8 mouse cellular contexts compared by ENCODE assay signal in genomic region chr3:9347446-9347860, GRCm38 (mm10).
A peak's percentile ranks its signal among the peaks of the same experiment; 100 is the strongest.
DNase-seq lines count a peak whose midpoint lies in the region; ATAC-seq and TF ChIP-seq lines count a peak whose summit lies in the region.

No protein-coding gene starts in this region.

- no peak for TF ChIP-seq POLR2A in liver, adult 2 months (IDR thresholded peaks at IDR 0.05; ENCODE audit: extremely low read depth, insufficient read depth, low read length)

- H3K79me2 ChIP-seq in liver, adult 2 months (ENCODE audit: control insufficient read depth, insufficient read depth, low read length), result no peaks in the 10 kb centered on the region

- H3K4me3 ChIP-seq in megakaryocyte, embryonic 14.5 days (replicated peaks), result peak overlapping the region; percentile 91
- peak overlapping the region; percentile 71 for H3K4me3 ChIP-seq in heart, embryonic 15.5 days
- 0 out of 2 replicates have a peak overlapping the region, but pooled peaks have one; percentile 11 for H3K4me3 ChIP-seq in liver, adult 2 months (ENCODE audit: insufficient read depth, low read depth, low read length)
- peak overlapping the region; percentile 46 for H3K4me3 ChIP-seq in midbrain, postnatal 0 days (ENCODE audit: low read depth, low read length)

- no peak for TF ChIP-seq CTCF in liver, adult 2 months (IDR thresholded peaks at IDR 0.05; ENCODE audit: low read depth, low read length)
- TF ChIP-seq CTCF in midbrain, postnatal 0 days (IDR thresholded peaks at IDR 0.05), result no peak

- H3K4me2 ChIP-seq in heart, embryonic 15.5 days, result peak overlapping the region; percentile 97
- H3K4me2 ChIP-seq in midbrain, postnatal 0 days (ENCODE audit: low read depth, low read length, poor library complexity, severe bottlenecking), result peak overlapping the region; percentile 98

- 4% methylated on average over 15 of the region's 15 CpGs for WGBS in heart, embryonic 15.5 days
- WGBS in liver, adult 2 months, result 16% methylated on average over 15 of the region's 15 CpGs
- WGBS in midbrain, postnatal 0 days, result 5% methylated on average over 15 of the region's 15 CpGs

- peak; percentile 78 for DNase-seq in embryo, embryonic 11 days
- no peak for DNase-seq in liver, adult 2 months (ENCODE audit: extremely low read depth, low read depth, low spot score)
- DNase-seq in midbrain, postnatal 0 days (ENCODE audit: low spot score), result peak; percentile 69
- no peak for DNase-seq in left cerebral cortex, adult 9 months (ENCODE audit: low spot score in 2 of 2)
- DNase-seq in thymus, postnatal 36 days, result no peak

- H3K36me3 ChIP-seq in megakaryocyte, embryonic 14.5 days (replicated peaks; ENCODE audit: low read length), result no peaks in the 10 kb centered on the region
- no peaks in the 10 kb centered on the region for H3K36me3 ChIP-seq in heart, embryonic 15.5 days
- no peaks in the 10 kb centered on the region for H3K36me3 ChIP-seq in liver, adult 2 months (ENCODE audit: control insufficient read depth, insufficient read depth, low read length)
- H3K36me3 ChIP-seq in midbrain, postnatal 0 days (ENCODE audit: insufficient read depth, low read length), result no peaks in the 10 kb centered on the region

- ATAC-seq in megakaryocyte, adult 5-6 weeks (ENCODE audit: poor library complexity, severe bottlenecking), result no peak
- ATAC-seq in heart, embryonic 15.5 days (replicated peaks; ENCODE audit: insufficient number of reproducible peaks, insufficient read depth, low FRiP score, low read depth), result peak; percentile 64
- ATAC-seq in midbrain, postnatal 0 days (ENCODE audit: low FRiP score), result peak; percentile 81

- H3K9ac ChIP-seq in heart, embryonic 15.5 days, result peak overlapping the region; percentile 68
- H3K9ac ChIP-seq in liver, adult 2 months (ENCODE audit: low read depth, low read length), result no peak overlapping the region
- peak overlapping the region; percentile 40 for H3K9ac ChIP-seq in midbrain, postnatal 0 days (replicated peaks; ENCODE audit: low read length, poor library complexity, severe bottlenecking)

- H3K9me3 ChIP-seq in megakaryocyte, embryonic 14.5 days, result no peaks in the 10 kb centered on the region
- no peaks in the 10 kb centered on the region for H3K9me3 ChIP-seq in heart, embryonic 15.5 days (replicated peaks)
- no peaks in the 10 kb centered on the region for H3K9me3 ChIP-seq in midbrain, postnatal 0 days (ENCODE audit: low read length)

- peak overlapping the region; percentile 60 for H3K27ac ChIP-seq in heart, embryonic 15.5 days
- H3K27ac ChIP-seq in liver, adult 2 months (replicated peaks; ENCODE audit: insufficient read depth, low read depth, low read length), result no peak overlapping the region
- 0 out of 2 replicates have a peak overlapping the region, but pooled peaks have one; percentile 32 for H3K27ac ChIP-seq in midbrain, postnatal 0 days (ENCODE audit: low read depth, low read length)

- H3K27me3 ChIP-seq in megakaryocyte, embryonic 14.5 days (replicated peaks), result peaks cover 55% of the 10 kb centered on the region
- H3K27me3 ChIP-seq in heart, embryonic 15.5 days, result no peaks in the 10 kb centered on the region
- peaks cover 16% of the 10 kb centered on the region for H3K27me3 ChIP-seq in liver, adult 2 months (ENCODE audit: control insufficient read depth, insufficient read depth, low read length)
- H3K27me3 ChIP-seq in midbrain, postnatal 0 days (ENCODE audit: insufficient read depth, low read length), result peaks cover 15% of the 10 kb centered on the region

- peaks cover 23% of the 10 kb centered on the region for H3K4me1 ChIP-seq in megakaryocyte, embryonic 14.5 days
- H3K4me1 ChIP-seq in heart, embryonic 15.5 days (replicated peaks), result peaks cover 20% of the 10 kb centered on the region
- peaks cover 5% of the 10 kb centered on the region for H3K4me1 ChIP-seq in liver, adult 2 months (ENCODE audit: control insufficient read depth, insufficient read depth, low read length)
- H3K4me1 ChIP-seq in midbrain, postnatal 0 days (ENCODE audit: insufficient read depth, low read length), result peaks cover 3% of the 10 kb centered on the region; the same call in 1 of the 2 replicates

Comparison
In these comparisons a context has a peak if more than half of its experiments do, and no peak if none do; other contexts are left out.
1. H3K4me3 ChIP-seq: peak in every context shown above with its lines; median percentile 91 in megakaryocyte, embryonic 14.5 days; 71 in heart, embryonic 15.5 days; 46 in midbrain, postnatal 0 days; 11 in liver, adult 2 months.
2. DNase-seq: peak in embryo, embryonic 11 days (single experiment) and midbrain, postnatal 0 days (single experiment); none in liver, adult 2 months (single experiment), left cerebral cortex, adult 9 months (0 of 2) and thymus, postnatal 36 days (0 of 2).